Mouse (Mus musculus) heart, embryonic 13.5 days (tissue): ENCODE measurements around the gene Ube4b. TPM values are rescaled to one million over a fixed set of nuclear protein-coding genes. Genes with fewer than 3 reads are reported as not detected.
"Not testable (repeated sequence)": the region's sequence is repeated elsewhere in the genome, so short reads cannot be mapped to it uniquely, and the experiment has no call there.

Experiments used
- ATAC-seq: fragments of 200-750 bp; cut with Nextera tagmentation; 2 replicates; pipeline ENCODE4 v1.8.0; 2017; ENCODE audit warnings: moderate TSS enrichment; ENCODE audit not compliant: insufficient number of reproducible peaks, low FRiP score, low TSS enrichment; ENCODE audit errors: extremely low read depth
- H3K27ac ChIP-seq: fragments of 300-500 bp; sonication (generic); replicated peaks from 2 replicates; pipeline ENCODE4 v1.5.1; 2015; ENCODE audit warnings: moderate library complexity, mild to moderate bottlenecking, inconsistent platforms
- H3K27me3 ChIP-seq: fragments of 300-500 bp; sonication (generic); replicated peaks from 2 replicates; pipeline ENCODE4 v1.6.1; 2015; ENCODE audit warnings: mild to moderate bottlenecking, inconsistent platforms
- H3K36me3 ChIP-seq: fragments of 300-500 bp; sonication (generic); 2 replicates; pipeline ENCODE4 v1.6.1; 2015; ENCODE audit warnings: mild to moderate bottlenecking, inconsistent platforms
- H3K4me1 ChIP-seq: fragments of 300-500 bp; sonication (generic); 2 replicates; pipeline ENCODE4 v1.6.1; 2015; ENCODE audit warnings: inconsistent platforms
- H3K4me2 ChIP-seq: fragments of 300-500 bp; sonication (generic); 2 replicates; pipeline ENCODE4 v1.6.1; 2015; ENCODE audit warnings: inconsistent platforms, mild to moderate bottlenecking, moderate library complexity
- H3K4me3 ChIP-seq: fragments of 300-500 bp; sonication (generic); 2 replicates; pipeline ENCODE4 v1.5.1; 2015; ENCODE audit warnings: moderate library complexity, mild to moderate bottlenecking, inconsistent platforms
- H3K9ac ChIP-seq: fragments of 300-500 bp; sonication (generic); 2 replicates; pipeline ENCODE4 v1.6.1; 2015; ENCODE audit warnings: inconsistent platforms, mild to moderate bottlenecking, moderate library complexity
- H3K9me3 ChIP-seq: fragments of 300-500 bp; sonication (generic); 2 replicates; pipeline ENCODE4 v1.6.1; 2016; ENCODE audit warnings: inconsistent platforms
- WGBS: fragments of 180-500 bp; shearing (Covaris S2); methylation state at CpG from one replicate; pipeline ENCODE4 v1.1.7; 2015; ENCODE audit warnings: mixed read lengths; 5-methylcytosine and 5-hydroxymethylcytosine counted together
- polyA plus RNA-seq: library from polyadenylated mRNA; unstranded; fragments of >200 nt; fragmentation: Nextera tagmentation; extraction: Ambion mirVana; gene quantifications from 2 replicates; pipeline ENCODE4 v1.2.1, GENCODE M21; 2015

Gene Ube4b
- polyA plus RNA-seq, 1 experiment from 2014 or later, result 32.3 TPM

DNA sequence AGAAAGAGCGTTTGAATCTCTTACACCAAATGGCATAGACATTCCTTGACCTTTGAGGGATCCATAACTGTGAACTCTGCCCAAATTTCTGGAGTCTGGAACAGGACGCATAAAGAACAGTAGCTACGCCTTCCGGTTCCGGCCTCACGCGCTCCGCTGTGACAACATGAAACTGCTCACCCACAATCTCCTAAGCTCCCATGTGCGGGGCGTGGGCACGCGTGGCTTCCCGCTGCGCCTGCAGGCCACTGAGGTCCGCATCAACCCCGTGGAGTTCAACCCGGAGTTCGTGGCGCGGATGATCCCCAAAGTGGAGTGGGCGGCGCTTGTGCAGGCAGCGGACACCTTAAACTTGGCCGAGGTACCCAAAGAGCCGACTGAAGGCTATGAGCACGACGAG, 30.6 kb upstream of the Ube4b start:
- H3K36me3 ChIP-seq, H3K4me3 ChIP-seq, H3K27ac ChIP-seq, H3K27me3 ChIP-seq, H3K4me1 ChIP-seq, ATAC-seq, H3K9ac ChIP-seq, H3K4me2 ChIP-seq, H3K9me3 ChIP-seq: not testable (repeated sequence)
- WGBS, result 81% methylated on average over 27 of the region's 27 CpGs

DNA sequence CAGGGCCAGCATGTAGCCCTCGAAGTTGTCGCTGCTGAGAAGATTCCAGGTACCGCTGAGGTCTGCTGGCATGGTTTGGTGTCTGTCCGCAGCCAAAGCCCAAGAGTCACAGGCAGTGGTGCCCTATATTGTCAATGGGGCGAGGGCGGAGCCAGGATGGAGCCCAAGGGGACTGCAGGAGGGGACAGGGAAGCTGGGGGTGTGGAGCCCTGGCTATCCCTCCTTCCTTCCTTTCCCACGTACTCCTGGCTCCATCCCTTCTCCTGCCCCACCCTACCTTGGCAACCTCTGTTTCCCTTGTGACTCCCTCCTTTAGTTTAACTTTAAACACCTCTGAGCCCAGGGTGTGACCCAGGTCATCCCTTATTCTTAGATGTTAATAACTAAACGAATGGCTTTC, 28.3 kb upstream of the Ube4b start, which contains the start of gene Rbp7:
Gene Rbp7, minus strand, starts transcription at position 100 of the 400 bp plus-strand sequence.
- Histone ChIP-seq H3K4me2 (no peak within 1 kb of the TSS), H3K4me1 (no peaks in the 10 kb centered on the region; the same call in 1 of the 2 replicates), H3K9ac (no peak within 1 kb of the TSS), H3K4me3 (no peak within 1 kb of the TSS), H3K27ac (no peak within 1 kb of the TSS), H3K36me3 (no peaks in the 10 kb centered on the region), H3K27me3 (no peaks in the 10 kb centered on the region), H3K9me3 (no peaks in the 10 kb centered on the region)
- no peak for ATAC-seq
- 48% methylated on average over 8 of the region's 8 CpGs for WGBS

DNA sequence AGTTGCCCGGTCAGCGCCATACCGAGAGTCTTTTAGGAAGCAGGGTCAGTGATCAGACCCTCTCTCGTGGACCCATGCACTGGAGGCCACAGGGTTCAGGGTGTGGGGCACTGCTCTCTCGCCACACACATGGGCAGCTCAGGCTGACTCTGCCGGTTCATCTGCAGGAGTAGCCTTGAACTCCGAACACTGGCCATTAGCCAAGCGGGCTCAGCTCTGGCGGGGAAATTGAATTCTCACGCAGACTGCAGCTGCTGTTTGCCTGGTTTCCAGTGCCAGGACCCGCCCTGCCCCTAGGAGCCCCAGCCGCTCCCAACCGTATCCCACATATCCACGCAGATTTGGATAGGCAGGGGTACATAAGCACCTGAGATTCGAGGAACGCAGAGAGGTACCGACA, 27.7 kb upstream of the Ube4b start:
- Histone ChIP-seq H3K27me3 (no peaks in the 10 kb centered on the region), H3K4me2 (no peak overlapping the region), H3K4me3 (no peak overlapping the region), H3K27ac (no peak overlapping the region), H3K9me3 (no peaks in the 10 kb centered on the region), H3K9ac (no peak overlapping the region), H3K36me3 (no peaks in the 10 kb centered on the region), H3K4me1 (no peaks in the 10 kb centered on the region; the same call in 1 of the 2 replicates)
- WGBS, result 70% methylated on average over 17 of the region's 17 CpGs
- no peak for ATAC-seq

DNA sequence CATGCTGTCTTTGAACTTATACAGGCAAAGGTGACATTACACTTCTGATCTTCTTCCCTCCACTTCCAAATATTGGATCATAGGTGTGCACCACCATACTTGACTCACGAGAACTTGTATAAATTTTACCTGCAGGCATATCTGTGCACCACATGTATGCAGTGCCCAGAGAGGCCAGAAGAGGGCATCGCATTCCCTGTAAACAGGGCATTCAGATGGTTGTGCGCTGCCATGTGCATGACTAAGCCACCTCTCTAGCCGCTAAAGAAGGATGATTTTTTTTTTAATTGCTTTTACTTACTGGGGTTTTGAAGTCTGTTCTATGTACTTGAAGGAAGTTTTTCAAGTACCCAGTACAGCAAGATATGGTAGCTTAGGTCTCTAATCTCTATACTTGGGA, 27.1 kb upstream of the Ube4b start:
- H3K4me1 ChIP-seq, result no peaks in the 10 kb centered on the region; the same call in 1 of the 2 replicates
- no peak overlapping the region for H3K27ac ChIP-seq
- H3K9ac ChIP-seq, result no peak overlapping the region
- no peaks in the 10 kb centered on the region for H3K36me3 ChIP-seq
- H3K4me3 ChIP-seq, result no peak overlapping the region
- no peaks in the 10 kb centered on the region for H3K9me3 ChIP-seq
- WGBS, result 77% methylated on average over 4 of the region's 4 CpGs
- no peak for ATAC-seq
- H3K4me2 ChIP-seq, result no peak overlapping the region
- H3K27me3 ChIP-seq, result no peaks in the 10 kb centered on the region

DNA sequence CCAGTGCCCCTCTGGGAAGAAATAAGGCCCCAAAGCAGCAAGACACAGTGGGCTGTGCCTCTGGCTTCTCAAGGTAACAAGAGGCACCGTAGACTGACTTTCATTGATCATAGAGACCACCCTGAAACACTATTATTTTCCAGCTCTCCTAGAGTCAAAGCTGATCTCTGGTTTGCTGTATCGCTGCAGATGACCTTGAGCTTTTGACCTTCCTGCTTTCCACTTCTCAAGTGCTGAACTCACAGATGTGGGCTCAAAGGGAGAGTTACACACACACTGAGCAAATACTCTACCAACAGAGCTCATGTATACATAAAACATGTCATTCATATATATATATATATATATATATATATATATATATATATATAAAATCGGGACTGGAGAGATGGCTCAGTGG, 24.1 kb upstream of the Ube4b start:
- no peaks in the 10 kb centered on the region for H3K27me3 ChIP-seq
- peaks cover 8% of the 10 kb centered on the region for H3K4me1 ChIP-seq
- H3K4me3 ChIP-seq, result no peak overlapping the region
- 71% methylated on average over 3 of the region's 3 CpGs for WGBS
- H3K9me3 ChIP-seq, result no peaks in the 10 kb centered on the region
- H3K9ac ChIP-seq, result no peak overlapping the region
- no peaks in the 10 kb centered on the region for H3K36me3 ChIP-seq
- no peak overlapping the region for H3K27ac ChIP-seq
- no peak for ATAC-seq
- no peak overlapping the region for H3K4me2 ChIP-seq

DNA sequence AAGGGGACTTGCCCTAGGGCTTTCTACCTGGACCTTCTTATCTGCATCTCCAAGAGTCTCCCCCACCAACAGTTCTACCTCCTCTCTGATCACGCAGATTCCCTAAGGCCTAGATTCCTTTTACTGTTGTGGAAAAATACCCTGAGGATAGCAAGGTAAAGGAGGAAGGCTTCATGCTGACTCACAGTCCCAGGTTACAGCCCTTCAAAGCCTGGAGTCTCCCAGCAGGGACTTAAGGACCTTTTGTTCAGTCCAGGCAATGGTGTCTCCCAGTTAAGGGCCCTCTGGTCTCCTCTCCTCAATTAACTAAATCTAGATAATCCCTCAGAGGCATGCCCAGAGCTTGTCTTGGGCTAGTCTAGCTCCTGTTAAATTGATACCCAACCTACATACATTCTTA, 19.8 kb upstream of the Ube4b start:
- Histone ChIP-seq H3K36me3 (no peaks in the 10 kb centered on the region), H3K27ac (peak overlapping the region; percentile 89), H3K4me2 (peak overlapping the region; percentile 67), H3K27me3 (no peaks in the 10 kb centered on the region), H3K4me3 (peak overlapping the region; percentile 42), H3K9me3 (no peaks in the 10 kb centered on the region), H3K4me1 (peaks cover 25% of the 10 kb centered on the region), H3K9ac (peak overlapping the region; percentile 77)
- no peak for ATAC-seq
- 45% methylated on average over 1 of the region's 1 CpGs for WGBS

DNA sequence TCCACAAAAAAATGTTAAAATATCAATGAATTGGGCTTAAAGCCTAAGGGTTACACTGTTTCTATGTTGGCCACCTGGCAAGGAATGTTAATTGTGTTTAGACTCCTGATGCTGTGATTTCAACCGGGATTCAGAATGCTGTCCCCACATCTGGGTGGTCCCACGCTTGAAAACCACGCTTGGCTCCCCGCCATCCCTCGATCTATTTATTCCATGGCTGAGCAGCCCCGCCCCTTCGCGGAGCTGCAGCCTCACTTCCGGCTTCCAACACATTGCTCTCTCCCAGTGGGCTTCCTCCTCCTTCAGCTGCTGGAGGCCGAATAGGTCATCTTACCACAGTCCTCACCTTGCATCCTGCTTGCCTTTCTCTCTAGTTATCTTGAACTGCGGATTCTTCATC, 19.3 kb upstream of the Ube4b start:
- Histone ChIP-seq H3K9me3 (no peaks in the 10 kb centered on the region), H3K9ac (peak overlapping the region; percentile 77), H3K36me3 (no peaks in the 10 kb centered on the region), H3K27ac (peak overlapping the region; percentile 89), H3K27me3 (no peaks in the 10 kb centered on the region), H3K4me2 (peak overlapping the region; percentile 67), H3K4me3 (peak overlapping the region; percentile 42), H3K4me1 (peaks cover 25% of the 10 kb centered on the region)
- ATAC-seq, result peak; percentile 29; the same call in 1 of the 2 replicates
- WGBS, result 1% methylated on average over 11 of the region's 11 CpGs

DNA sequence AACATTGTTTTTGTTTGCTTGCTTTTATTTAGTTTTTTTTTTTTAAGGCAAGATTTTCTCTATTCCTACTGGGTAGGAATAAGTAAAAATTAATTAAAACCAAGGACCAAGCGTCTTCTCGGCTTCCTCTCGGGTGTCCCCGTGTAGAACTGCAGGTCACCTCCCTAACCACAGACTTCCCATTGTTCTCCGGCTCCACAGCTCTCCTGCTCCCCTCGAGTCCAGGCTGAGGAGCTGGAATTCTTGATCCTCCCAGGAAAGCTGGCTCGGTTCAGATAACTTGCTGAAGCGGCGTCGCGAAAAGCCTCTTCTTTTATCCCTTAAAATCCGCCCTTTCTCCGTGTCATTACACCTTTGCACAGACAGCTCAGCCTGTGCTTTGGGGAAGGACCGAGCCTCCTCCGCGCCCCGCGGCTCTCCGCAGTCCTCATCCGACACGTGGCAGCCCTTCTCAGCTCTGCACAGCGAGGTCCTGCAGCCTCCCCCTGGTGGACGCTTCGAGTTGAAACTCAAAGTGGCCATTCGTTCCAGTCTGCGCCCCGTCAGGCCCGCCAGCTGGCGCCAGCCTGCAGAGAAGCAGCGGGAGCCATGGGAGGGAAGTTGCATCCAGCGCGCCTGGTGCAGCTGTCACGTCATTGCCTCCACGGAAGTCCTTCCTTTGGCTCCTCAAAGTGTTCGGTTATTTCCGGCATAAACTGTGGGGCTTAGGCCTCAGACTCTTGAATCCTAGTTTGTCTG, 18.6 kb upstream of the Ube4b start:
- peak overlapping the region; percentile 67 for H3K4me2 ChIP-seq
- H3K9me3 ChIP-seq, result no peaks in the 10 kb centered on the region
- H3K27me3 ChIP-seq, result no peaks in the 10 kb centered on the region
- H3K27ac ChIP-seq, result peak overlapping the region; percentile 89
- peak overlapping the region; percentile 42 for H3K4me3 ChIP-seq
- ATAC-seq, result peak; percentile 83
- H3K4me1 ChIP-seq, result peaks cover 25% of the 10 kb centered on the region
- H3K36me3 ChIP-seq, result no peaks in the 10 kb centered on the region
- under 1% methylated on average over 36 of the region's 36 CpGs for WGBS
- peak overlapping the region; percentile 77 for H3K9ac ChIP-seq

DNA sequence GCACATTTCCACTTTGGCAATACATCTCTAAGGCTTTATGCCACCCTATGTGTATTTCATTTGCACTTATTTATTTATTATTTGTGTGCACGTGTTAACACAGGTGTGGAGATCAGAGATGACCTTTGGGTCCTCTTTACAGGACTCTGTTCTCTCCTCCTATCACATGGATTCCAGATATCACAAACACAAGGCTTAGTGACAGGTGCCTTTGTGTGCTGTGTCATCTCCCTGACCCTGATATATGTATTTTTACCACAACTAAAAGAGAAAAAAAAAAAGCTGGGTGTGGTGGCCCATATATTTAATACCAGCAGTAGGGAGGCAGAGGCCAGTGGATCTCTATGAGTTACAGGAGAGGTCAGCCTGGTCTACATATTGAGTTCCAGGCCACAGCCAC, 17.9 kb upstream of the Ube4b start:
- no peak for ATAC-seq
- Histone ChIP-seq H3K4me1 (peaks cover 25% of the 10 kb centered on the region), H3K9ac (peak overlapping the region; percentile 77), H3K9me3 (no peaks in the 10 kb centered on the region), H3K27ac (peak overlapping the region; percentile 89), H3K4me2 (peak overlapping the region; percentile 67), H3K27me3 (no peaks in the 10 kb centered on the region), H3K36me3 (no peaks in the 10 kb centered on the region), H3K4me3 (no peak overlapping the region)
- 47% methylated on average over 1 of the region's 1 CpGs for WGBS

DNA sequence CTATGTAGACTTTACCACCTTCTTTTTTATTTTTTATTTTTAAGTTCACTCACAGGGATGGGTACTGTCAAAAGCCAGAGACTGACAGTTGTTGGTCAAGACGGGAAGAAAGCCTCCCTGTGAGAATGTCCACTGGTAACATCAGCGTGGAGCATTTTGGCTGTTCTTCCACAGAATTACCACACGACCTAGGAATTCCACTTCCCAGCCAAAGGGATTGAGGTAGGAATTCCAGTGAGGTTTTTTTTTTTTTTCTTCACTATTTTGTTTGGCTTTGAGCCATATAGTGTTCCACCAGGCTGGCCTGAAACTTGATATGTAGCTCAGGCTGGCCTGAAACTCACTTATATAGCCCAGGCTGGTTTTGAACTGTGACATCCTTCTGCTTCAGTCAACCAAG, 15.9 kb upstream of the Ube4b start:
- no peak for ATAC-seq
- 28% methylated on average over 3 of the region's 3 CpGs for WGBS
- Histone ChIP-seq H3K27me3 (no peaks in the 10 kb centered on the region), H3K9me3 (no peaks in the 10 kb centered on the region), H3K9ac (0 out of 2 replicates have a peak overlapping the region, but pooled peaks have one; percentile 7), H3K4me2 (no peak overlapping the region), H3K27ac (peak overlapping the region; percentile 57), H3K36me3 (no peaks in the 10 kb centered on the region), H3K4me1 (peaks cover 25% of the 10 kb centered on the region), H3K4me3 (no peak overlapping the region)

DNA sequence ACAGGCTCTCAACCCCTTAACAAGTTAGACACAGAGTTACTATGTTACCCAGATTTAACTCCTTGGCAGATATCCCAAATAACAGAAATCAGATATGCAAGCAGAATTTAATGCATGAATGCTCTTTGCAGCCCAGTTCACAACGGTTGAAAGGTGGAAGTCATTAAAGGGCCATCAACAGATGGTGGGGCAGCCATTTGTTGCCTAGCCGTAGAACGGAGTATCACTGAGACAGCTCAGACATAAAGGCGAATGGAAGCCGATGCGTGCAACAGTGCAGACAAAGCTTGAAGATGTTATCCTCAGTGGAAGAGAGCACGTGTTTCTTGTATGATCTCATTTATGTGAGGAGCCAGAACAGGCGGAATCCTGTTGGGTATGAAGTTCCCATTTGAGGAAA, 14.0 kb upstream of the Ube4b start:
- ATAC-seq, result no peak

DNA sequence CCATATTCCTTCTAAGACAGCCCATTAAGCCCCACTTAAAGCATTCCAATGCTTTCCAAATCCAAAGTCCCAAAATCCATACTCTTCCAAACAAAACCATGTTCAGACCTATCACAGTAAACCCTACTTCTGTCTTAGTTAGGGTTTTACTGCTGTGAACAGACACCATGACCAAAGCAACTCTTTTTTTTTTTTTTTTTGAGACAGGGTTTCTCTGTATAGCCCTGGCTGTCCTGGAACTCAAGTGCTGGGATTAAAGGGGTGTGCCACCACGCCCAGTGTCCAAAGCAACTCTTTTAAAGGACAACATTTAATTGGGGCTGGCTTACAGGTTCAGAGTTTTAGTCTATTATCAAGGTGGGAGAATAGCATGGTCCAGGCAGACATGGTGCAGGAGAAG, 5.3 kb upstream of the Ube4b start:
- not testable (repeated sequence) for H3K9ac ChIP-seq, H3K27ac ChIP-seq, H3K9me3 ChIP-seq, H3K4me1 ChIP-seq, H3K4me3 ChIP-seq, H3K4me2 ChIP-seq, H3K27me3 ChIP-seq, H3K36me3 ChIP-seq, ATAC-seq
- WGBS, result 73% methylated on average over 1 of the region's 1 CpGs

More for the DNA sequence above, 14.0 kb upstream of the Ube4b start:
- no peak overlapping the region for H3K4me2 ChIP-seq
- H3K4me3 ChIP-seq, result no peak overlapping the region
- 70% methylated on average over 8 of the region's 8 CpGs for WGBS
- H3K27me3 ChIP-seq, result no peaks in the 10 kb centered on the region
- H3K4me1 ChIP-seq, result peaks cover 16% of the 10 kb centered on the region
- H3K9me3 ChIP-seq, result no peaks in the 10 kb centered on the region
- H3K36me3 ChIP-seq, result no peaks in the 10 kb centered on the region
- H3K9ac ChIP-seq, result no peak overlapping the region
- no peak overlapping the region for H3K27ac ChIP-seq
